Mouse (Mus musculus): ENCODE data around the gene Gfpt2. TPM values are rescaled to one million over a fixed set of nuclear protein-coding genes. Genes with fewer than 3 reads are reported as not detected.

The Gfpt2 gene
- total and polyA plus RNA-seq, 3 experiments, result 0.04 TPM; not detected in 2

DNA sequence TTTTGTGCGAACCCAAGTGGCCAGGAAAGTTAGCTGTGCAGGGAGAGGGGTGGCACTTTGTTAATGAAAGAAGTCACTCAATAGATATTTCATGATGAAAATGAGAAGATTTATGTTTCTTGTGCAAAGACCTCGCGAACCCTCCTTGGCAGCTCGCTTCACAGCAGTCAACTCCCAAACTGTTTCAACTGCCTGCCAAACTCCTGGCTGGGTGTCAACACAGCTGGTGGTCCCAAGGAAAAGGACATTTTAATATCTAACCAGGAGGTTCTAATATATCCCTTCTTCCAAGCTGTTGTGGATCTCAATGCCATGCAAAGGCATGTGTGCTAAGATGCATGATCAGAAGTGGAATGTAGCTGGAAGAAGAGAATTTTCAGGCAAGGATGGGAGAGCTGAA lies 7.5 kb downstream of the Gfpt2 start:
- no peak overlapping the region for H3K4me2 ChIP-seq (ENCODE audit: insufficient read depth, low read depth, poor library complexity, severe bottlenecking)
- no peak overlapping the region for H3K27ac ChIP-seq (ENCODE audit: insufficient read depth, low read depth)
- H3K27me3 ChIP-seq (replicated peaks), result no peaks in the 10 kb centered on the region
- H3K79me2 ChIP-seq (replicated peaks; ENCODE audit: control insufficient read depth, extremely low read depth, insufficient read depth, poor library complexity, severe bottlenecking), result no peaks in the 10 kb centered on the region
- in situ Hi-C loops (cut with MboI; ENCODE audit: low pct_ligation_motif_present, low pct_unique_long_range_greater_than_20kb, low sequenced_read_pairs) (loop anchor here (5.0 kb wide), 1 partner anchor 36 kb away; no protein-coding TSS in a partner anchor), dilution Hi-C loops (cut with MboI; ENCODE audit: extremely low pct_ligation_motif_present, extremely low pct_unique_long_range_greater_than_20kb, low sequenced_read_pairs) (no loop called here)
- H3K36me3 ChIP-seq (replicated peaks in 1 of 2; ENCODE audit: control insufficient read depth in 1 of 2, insufficient read depth in 1 of 2, low read length in 1 of 2), result no peaks in the 10 kb centered on the region
- no peak overlapping the region for H3K4me3 ChIP-seq (replicated peaks in 1 of 3; ENCODE audit: low read depth in 2 of 3, low read length in 2 of 3, poor library complexity in 1 of 3)
- no peaks in the 10 kb centered on the region for H3K9me3 ChIP-seq (replicated peaks; ENCODE audit: low read length)
- TF ChIP-seq UBTF (IDR thresholded peaks at IDR 0.05; ENCODE audit: low read depth, low read length), result no peak
- peaks cover 0 to 6% of the 10 kb centered on the region in 2 experiments; a peak in 2 of 4 replicates for H3K4me1 ChIP-seq (ENCODE audit: control insufficient read depth in 1 of 2, insufficient read depth in 2 of 2)
- no peak for DNase-seq (ENCODE audit: extremely low read depth)
- no peak overlapping the region for H3K9ac ChIP-seq (ENCODE audit: insufficient read depth, low read depth)

- TF ChIP-seq CTCF (conservative IDR thresholded peaks at IDR 0.05 in 1 of 2, IDR thresholded peaks at IDR 0.05 in 1 of 2; ENCODE audit: low read depth in 2 of 2, low read length in 2 of 2), result peak in 1 of 2 experiments; percentile 7; a peak in 1 of 4 replicates
- TF ChIP-seq ZC3H11A (IDR thresholded peaks at IDR 0.05; ENCODE audit: low read depth, low read length), result no peak
- Histone ChIP-seq H3K27me3 (replicated peaks) (no peaks in the 10 kb centered on the region), H3K4me3 (replicated peaks in 1 of 3; ENCODE audit: low read depth in 2 of 3, low read length in 2 of 3, poor library complexity in 1 of 3) (no peak overlapping the region), H3K4me2 (ENCODE audit: insufficient read depth, low read depth, poor library complexity, severe bottlenecking) (no peak overlapping the region), H3K27ac (ENCODE audit: insufficient read depth, low read depth) (no peak overlapping the region), H3K36me3 (replicated peaks in 1 of 2; ENCODE audit: control insufficient read depth in 1 of 2, insufficient read depth in 1 of 2, low read length in 1 of 2) (no peaks in the 10 kb centered on the region), H3K4me1 (ENCODE audit: control insufficient read depth in 1 of 2, insufficient read depth in 2 of 2) (peaks cover 0 to 6% of the 10 kb centered on the region in 2 experiments; a peak in 2 of 4 replicates), H3K79me2 (replicated peaks; ENCODE audit: control insufficient read depth, extremely low read depth, insufficient read depth, poor library complexity, severe bottlenecking) (no peaks in the 10 kb centered on the region), H3K9me3 (replicated peaks; ENCODE audit: low read length) (no peaks in the 10 kb centered on the region), H3K9ac (ENCODE audit: insufficient read depth, low read depth) (no peak overlapping the region)
- DNase-seq (ENCODE audit: extremely low read depth), result no peak
- in situ Hi-C loops (cut with MboI; ENCODE audit: low pct_ligation_motif_present, low pct_unique_long_range_greater_than_20kb, low sequenced_read_pairs) (loop anchor here (5.0 kb wide), 1 partner anchor 34 kb away; no protein-coding TSS in a partner anchor), dilution Hi-C loops (cut with MboI; ENCODE audit: extremely low pct_ligation_motif_present, extremely low pct_unique_long_range_greater_than_20kb, low sequenced_read_pairs) (no loop called here)
Observed at GRCm38 (mm10) chr11:49803801-49804200, 9.8 kb downstream of the Gfpt2 start.

DNA sequence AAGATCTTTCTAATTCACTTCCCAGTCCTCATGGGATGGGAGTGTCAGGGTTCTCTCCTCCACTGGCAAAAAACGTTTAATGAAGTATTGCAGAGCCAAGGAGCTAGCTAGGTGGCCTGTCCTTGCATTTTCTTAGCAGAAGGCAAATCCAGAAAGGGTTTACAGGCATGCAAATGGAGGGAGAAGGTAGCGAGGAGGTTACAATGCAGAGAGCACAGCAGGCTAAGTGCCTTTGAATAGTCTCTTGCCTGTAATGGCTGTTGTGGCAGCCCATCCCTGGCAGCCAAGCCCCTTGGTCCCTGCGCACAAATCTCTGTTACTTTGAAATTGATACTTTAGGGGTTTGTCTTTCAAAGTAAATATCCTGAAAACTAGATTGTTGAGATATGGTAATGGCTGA lies 12.2 kb downstream of the Gfpt2 start:
- no peak overlapping the region for H3K4me2 ChIP-seq (ENCODE audit: insufficient read depth, low read depth, poor library complexity, severe bottlenecking)
- TF ChIP-seq E2F4 (IDR thresholded peaks at IDR 0.05; ENCODE audit: insufficient replicate concordance, low read depth, low read length) (no peak), CHD1 (IDR thresholded peaks at IDR 0.05; ENCODE audit: low read depth, low read length) (no peak), CTCF (conservative IDR thresholded peaks at IDR 0.05 in 1 of 2, IDR thresholded peaks at IDR 0.05 in 1 of 2; ENCODE audit: low read depth in 2 of 2, low read length in 2 of 2) (no peak), NRF1 (IDR thresholded peaks at IDR 0.05; ENCODE audit: low read depth, low read length) (no peak), RAD21 (IDR thresholded peaks at IDR 0.05; ENCODE audit: low read depth, low read length) (no peak), MAFK (IDR thresholded peaks at IDR 0.05; ENCODE audit: insufficient replicate concordance, low read length) (no peak), NELFE (IDR thresholded peaks at IDR 0.05; ENCODE audit: low read depth, low read length) (no peak), POLR2A (IDR thresholded peaks at IDR 0.05; ENCODE audit: low read depth, low read length) (no peak), ZC3H11A (IDR thresholded peaks at IDR 0.05; ENCODE audit: low read depth, low read length) (no peak), ZMIZ1 (IDR thresholded peaks at IDR 0.05; ENCODE audit: low read depth, low read length) (no peak), PAX5 (IDR thresholded peaks at IDR 0.05; ENCODE audit: low read length) (no peak), SMC3 (IDR thresholded peaks at IDR 0.05; ENCODE audit: low read depth, low read length) (no peak), BHLHE40 (IDR thresholded peaks at IDR 0.05; ENCODE audit: low read depth, low read length) (no peak), MAZ (IDR thresholded peaks at IDR 0.05; ENCODE audit: low read depth, low read length) (no peak)
- dilution Hi-C loops (cut with MboI; ENCODE audit: extremely low pct_ligation_motif_present, extremely low pct_unique_long_range_greater_than_20kb, low sequenced_read_pairs), result no loop called here
- H3K27me3 ChIP-seq (replicated peaks), result no peaks in the 10 kb centered on the region
- H3K9me3 ChIP-seq (replicated peaks; ENCODE audit: low read length), result no peaks in the 10 kb centered on the region
- DNase-seq (ENCODE audit: extremely low read depth), result no peak
- no peaks in the 10 kb centered on the region for H3K36me3 ChIP-seq (replicated peaks in 1 of 2; ENCODE audit: control insufficient read depth in 1 of 2, insufficient read depth in 1 of 2, low read length in 1 of 2)
- in situ Hi-C loops (cut with MboI; ENCODE audit: low pct_ligation_motif_present, low pct_unique_long_range_greater_than_20kb, low sequenced_read_pairs), result no loop called here
- H3K79me2 ChIP-seq (replicated peaks; ENCODE audit: control insufficient read depth, extremely low read depth, insufficient read depth, poor library complexity, severe bottlenecking), result no peaks in the 10 kb centered on the region
- no peak overlapping the region for H3K27ac ChIP-seq (ENCODE audit: insufficient read depth, low read depth)
- no peak overlapping the region for H3K9ac ChIP-seq (ENCODE audit: insufficient read depth, low read depth)
- no peaks in the 10 kb centered on the region for H3K4me1 ChIP-seq (ENCODE audit: control insufficient read depth in 1 of 2, insufficient read depth in 2 of 2)
- H3K4me3 ChIP-seq (replicated peaks in 1 of 3; ENCODE audit: low read depth in 2 of 3, low read length in 2 of 3, poor library complexity in 1 of 3), result no peak overlapping the region

Data from CH12.LX (cell line).